Mouse (Mus musculus) ES-Bruce4 (cell line): ENCODE measurements around the gene Dnase2b.

Experiments used
- CTCF ChIP-seq: IDR thresholded peaks from one replicate; pipeline ENCODE4 v1.8.1; 2011; ENCODE audit warnings: low read depth, low read length
- EP300 ChIP-seq: IDR thresholded peaks from 2 replicates; pipeline ENCODE4 v1.6.1; 2011; ENCODE audit warnings: low read depth, low read length; ENCODE audit not compliant: insufficient read depth
- POLR2A ChIP-seq: IDR thresholded peaks from one replicate; pipeline ENCODE4 v1.8.1; 2011; ENCODE audit warnings: low read length; ENCODE audit not compliant: insufficient read depth

GRCm38 (mm10) chr3:146591159-146591558, 24.2 kb downstream of the Dnase2b start:
- TF ChIP-seq CTCF, result no peak
- no peak for TF ChIP-seq POLR2A
- no peak for TF ChIP-seq EP300
